Mouse (Mus musculus): Measurements from ENCODE around the gene Ints11.

The Ints11 gene

DNA sequence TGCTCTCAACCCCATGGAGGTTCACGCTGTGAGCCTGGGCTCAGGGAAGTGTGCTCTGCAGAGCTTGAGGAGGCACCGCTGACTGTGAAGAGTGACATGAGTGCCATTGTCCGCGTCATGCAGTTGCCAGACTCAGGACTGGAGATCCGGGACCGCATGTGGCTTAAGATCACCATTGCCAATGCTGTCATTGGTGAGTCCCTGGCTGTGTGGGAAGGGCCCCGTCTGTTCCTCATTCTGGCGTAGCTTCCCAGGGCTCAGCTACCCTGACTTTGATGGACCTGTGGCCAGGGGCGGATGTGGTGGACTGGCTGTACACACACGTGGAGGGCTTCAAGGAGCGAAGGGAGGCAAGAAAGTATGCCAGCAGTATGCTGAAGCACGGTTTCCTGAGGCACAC, 13.3 kb upstream of the Ints11 start:
- Histone ChIP-seq H3K36me3 (ENCODE audit: control insufficient read depth, insufficient read depth, low read length, poor library complexity, severe bottlenecking) (no peaks in the 10 kb centered on the region; the same call in none of the 2 replicates), H3K27me3 (ENCODE audit: control insufficient read depth, insufficient read depth, low read length, poor library complexity, severe bottlenecking) (no peaks in the 10 kb centered on the region)
- no peak for DNase-seq (ENCODE audit: low read depth, low spot score)

DNA sequence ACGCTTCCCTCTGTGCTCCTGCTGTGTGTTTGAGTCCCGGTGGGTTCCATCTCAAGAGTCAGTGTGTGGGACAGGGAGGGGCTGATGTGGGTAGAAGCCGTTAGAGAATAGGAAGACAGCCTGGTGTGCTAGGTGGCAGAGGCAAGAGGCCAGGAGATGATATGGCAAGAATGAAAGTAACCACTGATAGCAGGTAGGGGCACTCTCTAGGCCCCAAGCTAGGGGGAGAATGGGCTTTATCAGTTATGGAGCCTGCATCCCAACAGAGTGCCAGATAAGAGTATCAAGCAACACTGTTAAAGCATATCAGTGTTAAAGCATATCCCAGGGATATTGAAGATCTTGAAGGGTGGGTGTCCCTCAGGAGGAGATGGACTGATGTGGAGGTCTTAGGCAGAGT, 12.5 kb upstream of the Ints11 start:
- Histone ChIP-seq H3K36me3 (ENCODE audit: control insufficient read depth, insufficient read depth, low read length, poor library complexity, severe bottlenecking) (no peaks in the 10 kb centered on the region; the same call in none of the 2 replicates), H3K27me3 (ENCODE audit: control insufficient read depth, insufficient read depth, low read length, poor library complexity, severe bottlenecking) (no peaks in the 10 kb centered on the region)
- DNase-seq (ENCODE audit: low read depth, low spot score), result no peak

DNA sequence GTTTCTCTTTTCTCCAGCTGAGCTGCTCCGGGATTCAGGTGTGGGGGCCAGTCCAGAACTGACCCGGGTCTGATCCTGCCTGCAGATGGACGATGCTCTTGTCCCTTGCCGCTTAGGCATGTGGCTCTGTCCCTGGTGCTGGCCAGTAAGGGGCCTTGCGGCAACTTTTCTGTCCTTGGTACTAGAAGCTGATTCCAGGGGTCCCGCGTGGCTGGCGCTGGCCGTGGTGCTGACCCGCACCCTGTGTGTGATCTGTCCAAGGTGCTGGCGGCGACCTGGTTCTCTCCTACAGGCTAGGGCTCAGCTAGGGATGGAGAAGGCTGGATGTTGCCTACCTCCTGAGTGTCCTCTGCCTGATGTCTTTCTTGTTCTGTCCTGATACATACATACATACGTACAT, 10.0 kb upstream of the Ints11 start:
- H3K27me3 ChIP-seq (ENCODE audit: control insufficient read depth, insufficient read depth, low read length, poor library complexity, severe bottlenecking), result no peaks in the 10 kb centered on the region
- no peaks in the 10 kb centered on the region; the same call in none of the 2 replicates for H3K36me3 ChIP-seq (ENCODE audit: control insufficient read depth, insufficient read depth, low read length, poor library complexity, severe bottlenecking)
- peak; percentile 21 for DNase-seq (ENCODE audit: low read depth, low spot score)

DNA sequence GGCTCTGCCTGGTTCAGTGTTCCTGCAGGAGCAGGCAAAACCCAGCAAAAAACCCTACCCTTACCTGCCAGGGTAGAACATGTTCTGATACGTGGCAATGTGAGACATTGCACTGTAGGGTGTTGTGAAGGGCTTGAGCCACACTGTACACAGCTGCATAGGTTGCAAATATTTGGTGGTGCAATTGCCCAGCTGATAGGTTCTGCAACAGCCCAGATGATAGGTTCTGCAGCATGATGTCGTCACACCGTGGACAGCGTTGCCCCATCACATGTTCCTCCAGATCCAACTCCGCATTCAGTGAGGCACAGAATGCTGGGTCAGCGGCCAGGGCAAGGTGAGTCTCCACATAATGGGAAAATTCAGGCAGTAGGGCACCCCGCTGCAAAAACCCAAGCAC, 7.6 kb upstream of the Ints11 start:
- Histone ChIP-seq H3K27me3 (ENCODE audit: control insufficient read depth, insufficient read depth, low read length, poor library complexity, severe bottlenecking) (no peaks in the 10 kb centered on the region), H3K36me3 (ENCODE audit: control insufficient read depth, insufficient read depth, low read length, poor library complexity, severe bottlenecking) (peaks cover 3% of the 10 kb centered on the region; the same call in 1 of the 2 replicates)
- DNase-seq (ENCODE audit: low read depth, low spot score), result no peak

DNA sequence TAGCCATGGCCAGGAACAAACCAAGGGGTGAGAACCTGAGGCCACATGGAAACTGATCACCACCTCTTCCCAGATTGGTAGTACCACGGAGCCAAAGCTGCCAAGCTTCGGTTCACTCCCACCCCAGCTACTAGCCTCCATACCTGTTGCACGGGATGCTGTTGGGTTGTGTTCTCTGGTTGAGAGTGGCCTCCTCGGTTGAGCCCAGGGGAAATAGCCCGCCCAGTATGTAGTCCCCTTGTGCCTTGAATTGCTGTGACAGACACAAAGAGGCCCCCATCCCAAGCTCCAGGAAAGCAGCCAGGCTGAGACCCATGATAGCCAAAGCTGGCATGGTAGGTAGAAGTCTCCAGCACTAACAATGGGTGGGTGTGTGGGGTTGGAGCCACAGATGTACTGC, 6.3 kb upstream of the Ints11 start, which contains the start of gene Tas1r3:
Gene Tas1r3 (minus strand): TSS at position 362 of the 400 bp plus-strand sequence.
- no peak for DNase-seq (ENCODE audit: low read depth, low spot score)
- H3K36me3 ChIP-seq (ENCODE audit: control insufficient read depth, insufficient read depth, low read length, poor library complexity, severe bottlenecking), result peaks cover 3% of the 10 kb centered on the region; the same call in 1 of the 2 replicates
- H3K27me3 ChIP-seq (ENCODE audit: control insufficient read depth, insufficient read depth, low read length, poor library complexity, severe bottlenecking), result no peaks in the 10 kb centered on the region

DNA sequence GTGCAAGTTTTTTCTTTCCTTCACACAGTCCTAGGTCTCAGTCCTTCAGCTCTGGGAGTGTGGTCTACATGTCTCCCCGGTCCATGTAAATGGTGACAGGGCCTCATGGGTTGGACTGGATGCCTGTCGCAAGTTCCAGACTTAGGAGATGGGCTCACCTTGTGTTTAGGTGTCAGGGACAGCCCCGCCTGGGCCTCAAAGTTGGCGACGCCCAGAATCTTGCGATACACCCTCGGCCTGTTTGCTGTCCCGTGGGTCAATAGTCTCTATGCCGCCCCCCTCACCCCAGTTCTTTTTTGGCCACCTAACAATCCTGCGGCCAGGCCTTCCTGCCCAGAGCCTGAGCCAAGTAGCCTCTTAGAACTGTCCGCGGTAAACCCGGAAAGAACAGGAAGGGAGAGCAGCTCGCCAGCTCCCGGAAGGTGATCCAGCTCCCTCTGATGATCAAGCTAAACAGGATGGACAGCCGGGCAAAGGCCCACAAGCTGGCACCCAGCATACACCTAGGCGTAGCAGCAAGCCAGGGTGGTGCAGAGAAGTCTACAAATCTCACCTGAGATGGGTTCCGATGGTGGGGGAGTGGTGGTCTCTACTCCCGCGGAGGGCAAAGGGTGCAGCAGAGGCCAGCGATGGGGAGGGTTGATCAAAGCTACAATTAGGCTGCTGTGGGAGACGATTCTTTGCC, 590 bp upstream of the Ints11 start:
- Histone ChIP-seq H3K36me3 (ENCODE audit: control insufficient read depth, insufficient read depth, low read length, poor library complexity, severe bottlenecking) (peaks cover 5% of the 10 kb centered on the region; the same call in 1 of the 2 replicates), H3K27me3 (ENCODE audit: control insufficient read depth, insufficient read depth, low read length, poor library complexity, severe bottlenecking) (no peaks in the 10 kb centered on the region)
- no peak for DNase-seq (ENCODE audit: low read depth, low spot score)

DNA sequence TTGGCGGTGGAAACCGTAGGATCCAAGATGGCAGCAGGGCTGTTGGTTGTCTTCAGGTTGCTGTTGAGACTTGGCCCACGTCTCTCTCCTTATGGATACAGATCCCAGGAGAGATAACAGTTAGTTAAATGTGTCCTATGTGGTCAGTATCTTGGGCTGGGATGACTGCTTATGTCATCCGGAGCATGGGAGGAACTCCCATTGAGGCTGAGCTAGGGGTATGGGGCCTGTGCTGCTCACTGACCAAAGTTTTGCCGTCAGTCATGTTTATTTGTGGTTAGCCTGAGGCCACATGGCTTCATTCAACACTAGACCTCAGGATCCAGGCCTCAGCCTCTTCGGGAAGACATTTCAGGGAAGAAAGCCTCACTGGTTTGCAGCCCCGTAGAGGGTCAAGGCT, 2.1 kb downstream of the Ints11 start:
- no peak for DNase-seq (ENCODE audit: low read depth, low spot score)
- Histone ChIP-seq H3K36me3 (ENCODE audit: control insufficient read depth, insufficient read depth, low read length, poor library complexity, severe bottlenecking) (peaks cover 5% of the 10 kb centered on the region; the same call in 1 of the 2 replicates), H3K27me3 (ENCODE audit: control insufficient read depth, insufficient read depth, low read length, poor library complexity, severe bottlenecking) (no peaks in the 10 kb centered on the region)

DNA sequence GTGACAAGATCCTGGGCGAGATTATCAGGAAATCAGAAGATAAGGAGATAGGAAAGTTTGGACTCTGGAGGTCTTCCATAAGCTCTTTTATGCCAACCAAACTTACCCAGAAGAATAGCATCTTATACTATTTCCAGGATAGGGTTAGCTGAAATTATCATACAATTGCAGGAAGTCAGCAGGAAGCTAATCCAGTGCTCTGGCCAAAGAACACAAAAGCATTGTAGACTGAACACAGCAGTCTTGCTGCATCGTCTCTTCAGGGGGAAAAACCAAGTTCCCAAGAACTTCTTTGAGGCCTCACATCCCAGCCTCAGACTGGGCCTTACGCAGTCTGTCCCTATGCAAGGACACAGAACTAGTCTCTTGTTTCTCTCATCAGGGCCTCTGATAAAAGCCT, 14.2 kb downstream of the Ints11 start:
- Histone ChIP-seq H3K36me3 (ENCODE audit: control insufficient read depth, insufficient read depth, low read length, poor library complexity, severe bottlenecking) (peaks cover 16% of the 10 kb centered on the region), H3K27me3 (ENCODE audit: control insufficient read depth, insufficient read depth, low read length, poor library complexity, severe bottlenecking) (no peaks in the 10 kb centered on the region)
- DNase-seq (ENCODE audit: low read depth, low spot score), result no peak

DNA sequence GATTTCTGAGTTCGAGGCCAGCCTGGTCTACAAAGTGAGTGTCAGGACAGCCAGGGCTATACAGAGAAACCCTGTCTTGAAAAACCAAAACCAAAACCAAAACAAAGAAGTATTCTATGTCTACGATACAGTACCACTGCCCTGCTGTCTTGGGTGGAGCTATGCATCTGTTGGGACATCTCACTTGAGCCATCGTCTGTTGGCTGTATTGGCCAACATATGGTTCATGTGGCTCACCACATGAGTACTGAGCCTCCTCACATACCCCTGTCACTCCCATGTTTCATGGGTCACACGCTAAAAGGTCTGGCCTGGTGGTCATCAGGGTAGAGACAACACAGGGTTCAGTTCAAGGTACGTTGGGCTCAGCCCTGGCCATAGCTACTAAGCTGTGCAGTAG, 17.0 kb downstream of the Ints11 start:
- DNase-seq (ENCODE audit: low read depth, low spot score), result no peak
- peaks cover 16% of the 10 kb centered on the region for H3K36me3 ChIP-seq (ENCODE audit: control insufficient read depth, insufficient read depth, low read length, poor library complexity, severe bottlenecking)
- H3K27me3 ChIP-seq (ENCODE audit: control insufficient read depth, insufficient read depth, low read length, poor library complexity, severe bottlenecking), result no peaks in the 10 kb centered on the region

DNA sequence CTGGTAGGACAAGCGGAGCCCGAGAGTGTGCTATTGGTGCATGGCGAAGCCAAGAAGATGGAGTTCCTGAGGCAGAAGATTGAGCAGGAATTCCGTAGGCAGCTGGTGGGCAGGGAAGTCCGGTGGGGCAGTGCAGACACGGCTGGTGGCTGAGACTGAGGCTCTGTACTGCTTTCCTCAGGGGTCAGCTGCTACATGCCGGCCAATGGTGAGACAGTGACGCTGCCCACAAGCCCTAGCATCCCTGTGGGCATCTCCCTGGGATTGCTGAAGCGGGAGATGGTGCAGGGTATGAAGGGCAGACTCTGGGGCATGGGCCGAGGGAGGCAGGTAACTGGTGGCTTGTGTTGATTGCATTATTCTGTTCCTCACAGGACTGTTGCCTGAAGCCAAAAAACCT, 18.3 kb downstream of the Ints11 start:
- Histone ChIP-seq H3K27me3 (ENCODE audit: control insufficient read depth, insufficient read depth, low read length, poor library complexity, severe bottlenecking) (no peaks in the 10 kb centered on the region), H3K36me3 (ENCODE audit: control insufficient read depth, insufficient read depth, low read length, poor library complexity, severe bottlenecking) (peaks cover 13% of the 10 kb centered on the region)
- no peak for DNase-seq (ENCODE audit: low read depth, low spot score)

DNA sequence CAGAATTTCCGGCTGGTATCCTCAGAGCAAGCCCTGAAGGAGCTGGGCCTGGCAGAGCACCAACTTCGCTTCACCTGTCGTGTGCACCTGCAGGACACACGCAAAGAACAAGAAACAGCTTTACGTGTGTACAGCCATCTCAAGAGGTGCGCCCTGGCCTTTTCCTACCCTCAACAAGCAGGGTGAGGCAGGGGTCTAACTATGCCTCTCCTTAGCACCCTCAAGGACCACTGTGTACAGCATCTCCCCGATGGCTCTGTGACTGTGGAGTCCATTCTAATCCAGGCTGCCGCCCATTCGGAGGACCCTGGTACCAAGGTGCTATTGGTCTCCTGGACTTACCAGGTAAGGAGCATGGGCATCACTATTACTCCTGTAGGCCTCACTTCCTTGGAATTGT, 18.8 kb downstream of the Ints11 start:
- no peak for DNase-seq (ENCODE audit: low read depth, low spot score)
- Histone ChIP-seq H3K36me3 (ENCODE audit: control insufficient read depth, insufficient read depth, low read length, poor library complexity, severe bottlenecking) (peaks cover 13% of the 10 kb centered on the region), H3K27me3 (ENCODE audit: control insufficient read depth, insufficient read depth, low read length, poor library complexity, severe bottlenecking) (no peaks in the 10 kb centered on the region)

DNA sequence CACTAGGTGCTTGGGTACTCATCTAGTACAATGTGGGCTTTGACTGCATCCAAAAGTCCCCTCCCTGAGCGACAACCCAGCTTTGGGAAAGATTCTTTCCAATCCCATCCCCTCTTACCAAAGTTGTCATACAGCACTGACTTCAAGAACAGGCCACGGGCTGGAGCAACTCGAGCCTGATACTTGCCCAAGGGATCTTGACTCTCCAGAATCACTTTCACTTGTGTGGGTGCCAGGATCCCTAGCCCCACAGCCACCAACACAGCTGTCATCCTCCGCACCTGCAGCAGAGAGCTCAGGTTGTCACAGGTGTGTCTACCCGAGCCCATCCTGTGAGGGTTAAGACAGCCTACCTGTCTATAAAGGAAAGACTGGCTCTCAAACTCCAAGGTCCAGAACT, 20.0 kb downstream of the Ints11 start:
- DNase-seq (ENCODE audit: low read depth, low spot score), result no peak
- Histone ChIP-seq H3K27me3 (ENCODE audit: control insufficient read depth, insufficient read depth, low read length, poor library complexity, severe bottlenecking) (no peaks in the 10 kb centered on the region), H3K36me3 (ENCODE audit: control insufficient read depth, insufficient read depth, low read length, poor library complexity, severe bottlenecking) (peaks cover 13% of the 10 kb centered on the region)

DNA sequence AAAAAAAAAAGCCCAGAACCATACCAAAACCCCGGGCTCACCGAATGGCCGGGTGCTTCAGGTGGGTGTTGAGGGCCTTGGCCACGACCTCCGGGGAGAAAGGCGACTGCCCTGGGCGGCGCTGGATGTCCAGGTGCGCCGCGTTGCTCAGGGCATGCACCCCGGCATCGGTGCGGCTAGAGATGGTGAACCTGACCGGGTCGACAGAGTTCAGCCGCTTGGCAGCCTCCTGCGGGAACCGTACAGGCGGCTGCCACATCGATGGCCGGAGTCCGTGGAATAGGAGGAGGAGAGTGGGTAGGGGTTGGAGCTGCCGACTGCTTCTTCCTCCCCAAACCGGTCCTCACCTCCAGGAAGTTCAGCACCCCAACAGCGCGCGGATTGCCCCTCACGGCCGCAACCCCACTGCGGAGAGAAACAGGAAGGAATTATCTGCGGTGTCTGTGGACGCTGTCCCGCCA, 21.7 kb downstream of the Ints11 start:
- H3K27me3 ChIP-seq (ENCODE audit: control insufficient read depth, insufficient read depth, low read length, poor library complexity, severe bottlenecking), result no peaks in the 10 kb centered on the region
- DNase-seq (ENCODE audit: low read depth, low spot score), result no peak
- peaks cover 4% of the 10 kb centered on the region for H3K36me3 ChIP-seq (ENCODE audit: control insufficient read depth, insufficient read depth, low read length, poor library complexity, severe bottlenecking)

DNA sequence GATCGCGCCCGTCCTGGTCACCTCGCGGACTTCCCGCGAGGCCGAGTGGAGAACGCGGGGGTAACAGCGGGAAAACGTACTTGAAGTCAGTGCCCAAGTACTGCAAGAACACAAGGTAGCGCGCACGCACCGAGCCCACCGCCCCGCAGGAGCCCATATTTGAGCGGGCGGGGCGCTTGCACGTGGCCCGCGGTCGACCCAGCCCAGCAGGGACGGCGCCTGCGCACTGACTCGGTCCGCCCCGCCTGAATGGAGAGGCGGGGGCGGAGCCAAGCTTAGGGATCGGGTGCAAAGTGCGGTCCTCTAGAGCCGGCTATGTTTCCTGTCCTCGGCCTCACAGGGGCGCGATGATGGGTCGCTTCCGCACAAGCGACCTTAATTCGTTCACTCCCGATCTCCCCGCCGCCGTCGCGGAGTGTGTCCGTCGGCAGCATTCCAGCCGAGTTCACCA, 22.2 kb downstream of the Ints11 start, which contains the start of the genes Pusl1 and Acap3:
Gene Pusl1 (minus strand): TSS at position 231 of the 451 bp plus-strand sequence.
Gene Acap3 (plus strand): TSS at position 272 of the 451 bp plus-strand sequence.
- H3K27me3 ChIP-seq (ENCODE audit: control insufficient read depth, insufficient read depth, low read length, poor library complexity, severe bottlenecking), result no peaks in the 10 kb centered on the region
- DNase-seq (ENCODE audit: low read depth, low spot score), result peak; percentile 97
- H3K36me3 ChIP-seq (ENCODE audit: control insufficient read depth, insufficient read depth, low read length, poor library complexity, severe bottlenecking), result peaks cover 4% of the 10 kb centered on the region

DNA sequence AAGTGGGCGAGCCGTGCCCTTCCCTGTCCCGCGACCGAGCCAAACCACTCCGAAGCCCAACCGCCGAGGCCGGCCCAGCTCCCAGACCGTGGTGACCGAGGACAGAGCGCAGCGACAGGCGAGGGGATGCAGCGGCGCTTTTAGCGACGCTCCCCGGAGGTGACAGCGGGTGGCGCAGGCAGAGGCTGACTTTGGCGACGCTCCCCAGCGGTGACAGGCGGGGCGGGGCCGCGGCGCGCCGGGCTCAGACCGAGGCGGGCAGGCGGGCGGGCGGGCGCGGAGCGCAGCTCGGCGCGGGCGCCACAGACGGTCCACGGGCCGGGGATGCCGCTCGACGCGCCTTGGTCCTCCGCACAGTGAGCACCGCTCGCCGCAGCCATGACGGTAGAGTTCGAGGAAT, 22.7 kb downstream of the Ints11 start:
- peak; percentile 88 for DNase-seq (ENCODE audit: low read depth, low spot score)
- peaks cover 3% of the 10 kb centered on the region for H3K36me3 ChIP-seq (ENCODE audit: control insufficient read depth, insufficient read depth, low read length, poor library complexity, severe bottlenecking)
- H3K27me3 ChIP-seq (ENCODE audit: control insufficient read depth, insufficient read depth, low read length, poor library complexity, severe bottlenecking), result no peaks in the 10 kb centered on the region
